In the genomic region with DNA sequence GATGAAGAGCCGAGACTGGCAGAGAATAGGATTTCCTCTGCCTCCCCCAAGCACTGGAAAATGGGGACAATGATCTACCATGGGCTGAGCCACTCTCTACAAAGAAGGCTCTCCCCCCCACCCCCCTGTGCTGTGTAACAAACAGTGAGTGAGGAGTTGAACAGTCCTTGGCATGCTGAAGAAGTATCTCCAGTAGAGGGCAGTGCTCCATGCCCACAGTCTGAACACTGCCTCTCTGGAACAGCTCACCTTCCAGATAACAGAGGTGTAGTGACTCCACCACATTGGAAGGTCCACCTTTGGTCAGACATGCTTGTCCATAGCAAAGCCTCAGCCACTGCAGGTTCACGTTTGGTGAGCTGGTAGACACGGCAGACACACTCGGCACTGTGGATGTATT, we compare ENCODE assay signal across 9 mouse cellular contexts.
DNase-seq lines count a peak whose midpoint lies in the region; ATAC-seq and TF ChIP-seq lines count a peak whose summit lies in the region.
"Had no signal": no experiment of that assay in that cellular context is flagged by ENCODE, and none has a peak within 500 bp of the region (broad histone marks: within the 10 kb centered on the region; RNA-seq: fewer than 3 reads in every experiment).

No protein-coding gene starts in this region.

- H3K9ac ChIP-seq in intestine, embryonic 16.5 days (ENCODE audit: low read depth, low read length): no peak overlapping the region
- H3K9ac ChIP-seq in intestine, embryonic 15.5 days: no peak overlapping the region

- no peak overlapping the region for H3K4me3 ChIP-seq in intestine, embryonic 16.5 days (ENCODE audit: low read length)
- no peak overlapping the region for H3K4me3 ChIP-seq in intestine, embryonic 15.5 days (replicated peaks)
- H3K4me3 ChIP-seq in lung, adult 2 months (replicated peaks; ENCODE audit: extremely low read depth, low read depth, low read length): no peak overlapping the region

- no peaks in the 10 kb centered on the region for H3K27me3 ChIP-seq in intestine, embryonic 16.5 days (replicated peaks; ENCODE audit: control insufficient read depth, insufficient read depth, low read length)
- no peaks in the 10 kb centered on the region for H3K27me3 ChIP-seq in intestine, embryonic 15.5 days (replicated peaks)

- no peak overlapping the region for H3K27ac ChIP-seq in intestine, embryonic 16.5 days (ENCODE audit: low read length)
- no peak overlapping the region for H3K27ac ChIP-seq in intestine, embryonic 15.5 days
- H3K27ac ChIP-seq: macrophage had no signal

- ATAC-seq in intestine, embryonic 16.5 days: 0 out of 2 replicates have a peak, but pooled peaks have one; percentile 31
- ATAC-seq in intestine, embryonic 15.5 days: no peak
- ATAC-seq in erythroid progenitor cell, adult 5-6 weeks (replicated peaks; ENCODE audit: low FRiP score, poor library complexity, severe bottlenecking): peak; percentile 78

- peak; percentile 88 for TF ChIP-seq CTCF in lung, adult 2 months (IDR thresholded peaks at IDR 0.05; ENCODE audit: insufficient read depth, low read length)

- no peaks in the 10 kb centered on the region for H3K4me1 ChIP-seq in intestine, embryonic 16.5 days (ENCODE audit: control insufficient read depth, insufficient read depth, low read length)
- H3K4me1 ChIP-seq in intestine, embryonic 15.5 days (replicated peaks): no peaks in the 10 kb centered on the region
- no peaks in the 10 kb centered on the region for H3K4me1 ChIP-seq in lung, adult 2 months (ENCODE audit: control insufficient read depth, insufficient read depth, low read length)

- TF ChIP-seq POLR2A in lung, adult 2 months (IDR thresholded peaks at IDR 0.05; ENCODE audit: borderline replicate concordance, extremely low read depth, low read depth, low read length): no peak

- 75% methylated on average over 4 of the region's 4 CpGs for WGBS in intestine, embryonic 16.5 days
- WGBS in intestine, embryonic 15.5 days: 86% methylated on average over 4 of the region's 4 CpGs
- 74% methylated on average over 4 of the region's 4 CpGs for WGBS in lung, adult 2 months

- no peaks in the 10 kb centered on the region for H3K9me3 ChIP-seq in intestine, embryonic 16.5 days (ENCODE audit: control insufficient read depth, low read length)
- H3K9me3 ChIP-seq in intestine, embryonic 15.5 days: no peaks in the 10 kb centered on the region

- H3K36me3 ChIP-seq in intestine, embryonic 16.5 days (ENCODE audit: control insufficient read depth, insufficient read depth, low read length): no peaks in the 10 kb centered on the region
- no peaks in the 10 kb centered on the region for H3K36me3 ChIP-seq in intestine, embryonic 15.5 days

- DNase-seq in adrenal gland, postnatal 36 days: peak; percentile 27 to 39
- DNase-seq in kidney, adult 18-20 months: peak; percentile 27
- peak; percentile 31 for DNase-seq in lung, adult 2 months
- peak; percentile 11 for DNase-seq in retina, adult 2 months (ENCODE audit: low read depth, low spot score)
- DNase-seq in adipocyte (ENCODE audit: low spot score): no peak

- no peak overlapping the region for H3K4me2 ChIP-seq in intestine, embryonic 16.5 days (ENCODE audit: low read depth, low read length)
- no peak overlapping the region for H3K4me2 ChIP-seq in intestine, embryonic 15.5 days (replicated peaks)
